In genomic region chr7:16183663-16184062, GRCm38 (mm10) we compare ENCODE assay signal across 8 mouse cellular contexts. TPM values are rescaled to one million over a fixed set of nuclear protein-coding genes. Genes with fewer than 3 reads are reported as not detected.
DNase-seq lines count a peak whose midpoint lies in the region; ATAC-seq and TF ChIP-seq lines count a peak whose summit lies in the region.

No protein-coding gene starts in this region.

- in situ Hi-C loops in ES-E14 (cut with MboI; ENCODE audit: low sequenced_read_pairs in 2 of 2, unreplicated experiment in 2 of 2): no loop called here

- H3K9ac ChIP-seq in ES-E14 (ENCODE audit: insufficient read depth, low read depth, low read length, poor library complexity, severe bottlenecking): no peak overlapping the region
- H3K9ac ChIP-seq in embryonic facial prominence, embryonic 11.5 days (replicated peaks; ENCODE audit: low read length): no peak overlapping the region
- no peak overlapping the region for H3K9ac ChIP-seq in liver, embryonic 13.5 days

- no peaks in the 10 kb centered on the region; a peak in 1 of 4 replicates for H3K4me1 ChIP-seq in ES-E14 (ENCODE audit: control insufficient read depth in 2 of 2, insufficient read depth in 2 of 2, low read length in 2 of 2, poor library complexity in 1 of 2)
- H3K4me1 ChIP-seq in embryonic facial prominence, embryonic 11.5 days (ENCODE audit: control insufficient read depth, insufficient read depth, low read length): no peaks in the 10 kb centered on the region
- no peaks in the 10 kb centered on the region for H3K4me1 ChIP-seq in liver, embryonic 13.5 days (replicated peaks)
- no peaks in the 10 kb centered on the region for H3K4me1 ChIP-seq in cerebellum, adult 2 months (ENCODE audit: control insufficient read depth, insufficient read depth, low read length)

- peak; percentile 71 to 76 for DNase-seq in heart, postnatal 14 days
- DNase-seq in heart, adult 9 months (ENCODE audit: low spot score in 2 of 2): no peak
- DNase-seq in ES-E14 (ENCODE audit: low read depth, low spot score): peak; percentile 49
- peak; percentile 81 for DNase-seq in embryonic facial prominence, embryonic 11.5 days (ENCODE audit: low spot score)
- peak; percentile 34 for DNase-seq in liver, embryonic 13.5 days
- peak; percentile 56 for DNase-seq in thymus, postnatal 25 days
- DNase-seq in cerebellum, adult 18-20 months: no peak
- no peak for DNase-seq in cerebellum, adult 2 months

- no peak for TF ChIP-seq CTCF in cerebellum, adult 2 months (IDR thresholded peaks at IDR 0.05; ENCODE audit: borderline replicate concordance, insufficient read depth, low read depth, low read length)

- no peak for TF ChIP-seq POLR2A in cerebellum, adult 2 months (IDR thresholded peaks at IDR 0.05; ENCODE audit: borderline replicate concordance, insufficient read depth, low read length)

- H3K4me3 ChIP-seq in ES-E14 (ENCODE audit: insufficient read depth in 1 of 2, low read depth in 1 of 2, low read length in 2 of 2, poor library complexity in 1 of 2, severe bottlenecking in 1 of 2): no peak overlapping the region
- H3K4me3 ChIP-seq in embryonic facial prominence, embryonic 11.5 days (ENCODE audit: low read depth, low read length): no peak overlapping the region
- no peak overlapping the region for H3K4me3 ChIP-seq in liver, embryonic 13.5 days (replicated peaks)
- H3K4me3 ChIP-seq in cerebellum, adult 2 months (replicated peaks; ENCODE audit: insufficient read depth, low read depth, low read length): no peak overlapping the region

- no peak overlapping the region for H3K27ac ChIP-seq in ES-E14 (ENCODE audit: insufficient read depth, low read depth, low read length, poor library complexity, severe bottlenecking)
- no peak overlapping the region for H3K27ac ChIP-seq in embryonic facial prominence, embryonic 11.5 days (replicated peaks; ENCODE audit: low read depth, low read length)
- no peak overlapping the region for H3K27ac ChIP-seq in liver, embryonic 13.5 days
- no peak overlapping the region for H3K27ac ChIP-seq in cerebellum, adult 2 months (ENCODE audit: insufficient read depth, low read length)

- intact Hi-C loops in heart, postnatal 14 days (cut with DNase I): loop anchor here (5.0 kb wide), 1 partner anchor 36 kb away; no protein-coding TSS in a partner anchor

- H3K36me3 ChIP-seq in ES-E14 (ENCODE audit: control insufficient read depth, insufficient read depth, low read length, poor library complexity, severe bottlenecking): no peaks in the 10 kb centered on the region
- H3K36me3 ChIP-seq in embryonic facial prominence, embryonic 11.5 days (replicated peaks; ENCODE audit: control insufficient read depth, insufficient read depth, low read depth, low read length): no peaks in the 10 kb centered on the region; the same call in 1 of the 2 replicates
- no peaks in the 10 kb centered on the region for H3K36me3 ChIP-seq in liver, embryonic 13.5 days

- H3K27me3 ChIP-seq in embryonic facial prominence, embryonic 11.5 days (ENCODE audit: control insufficient read depth, insufficient read depth, low read length): no peaks in the 10 kb centered on the region
- no peaks in the 10 kb centered on the region for H3K27me3 ChIP-seq in liver, embryonic 13.5 days
- H3K27me3 ChIP-seq in cerebellum, adult 2 months (ENCODE audit: control insufficient read depth, insufficient read depth, low read length): no peaks in the 10 kb centered on the region

- ATAC-seq in embryonic facial prominence, embryonic 11.5 days (replicated peaks; ENCODE audit: insufficient number of reproducible peaks, low FRiP score, low TSS enrichment, low read depth): no peak
- ATAC-seq in liver, embryonic 13.5 days (ENCODE audit: low read depth): no peak

- WGBS in embryonic facial prominence, embryonic 11.5 days: 21% methylated on average over 8 of the region's 8 CpGs
- WGBS in liver, embryonic 13.5 days (ENCODE audit: insufficient replicate concordance): 16% methylated on average over 8 of the region's 8 CpGs
- 41% methylated on average over 8 of the region's 8 CpGs for WGBS in cerebellum, adult 2 months

- H3K9me3 ChIP-seq in ES-E14 (ENCODE audit: control insufficient read depth, insufficient read depth, low read depth, low read length): no peaks in the 10 kb centered on the region
- H3K9me3 ChIP-seq in embryonic facial prominence, embryonic 11.5 days (replicated peaks; ENCODE audit: control insufficient read depth, low read length): no peaks in the 10 kb centered on the region
- no peaks in the 10 kb centered on the region for H3K9me3 ChIP-seq in liver, embryonic 13.5 days (replicated peaks)

- no peak overlapping the region for H3K4me2 ChIP-seq in embryonic facial prominence, embryonic 11.5 days (ENCODE audit: low read depth, low read length)
- no peak overlapping the region for H3K4me2 ChIP-seq in liver, embryonic 13.5 days

TF ChIP-seq in ES-E14, 5 proteins besides CTCF, POLR2A, EP300 and RAD21:
- TF ChIP-seq ZC3H11A (IDR thresholded peaks at IDR 0.05; ENCODE audit: borderline replicate concordance, low read depth, low read length) (no peak), HCFC1 (IDR thresholded peaks at IDR 0.05; ENCODE audit: borderline replicate concordance, insufficient read depth, low read length) (no peak), MAFK (IDR thresholded peaks at IDR 0.05; ENCODE audit: insufficient read depth, low read depth, low read length) (no peak), ZNF384 (IDR thresholded peaks at IDR 0.05; ENCODE audit: low read depth, low read length) (no peak), CHD2 (IDR thresholded peaks at IDR 0.05; ENCODE audit: low read depth, low read length) (no peak)
TF ChIP-seq in ES-E14: peak in this region for 0.

RNA-seq across cellular contexts. Expression of gene Meis3, which starts 8.8 kb away (rescaled TPM):
- 1 to 10 TPM; 3.8 to 5.4 TPM for total RNA-seq in heart, postnatal 14 days (2021)
- total RNA-seq in ES-E14 (2012; rRNA removed): 2.6 and 3.8 TPM in 2 replicates
- 34.0 and 47.1 TPM in 2 replicates for polyA plus RNA-seq in embryonic facial prominence, embryonic 11.5 days (2014; fragmentation: Nextera tagmentation; extraction: Ambion mirVana)
- 2.1 and 2.3 TPM in 2 replicates for polyA plus RNA-seq in liver, embryonic 13.5 days (2015; fragmentation: Nextera tagmentation; extraction: Ambion mirVana)
- polyA plus RNA-seq in cerebellum, adult 2 months (2012; rRNA removed): 93.5 and 94.2 TPM in 2 replicates

RNA-seq across cellular contexts. Expression of gene Dhx34, which starts 38.2 kb away (rescaled TPM):
- 10 to 100 TPM in 1 of 2 experiments, 1 to 10 TPM in 1; 8.7 to 11.1 TPM for total RNA-seq in heart, postnatal 14 days (2021)
- total RNA-seq in ES-E14 (2012; rRNA removed): 8.6 and 11.0 TPM in 2 replicates
- polyA plus RNA-seq in embryonic facial prominence, embryonic 11.5 days (2014; fragmentation: Nextera tagmentation; extraction: Ambion mirVana): 6.6 and 9.9 TPM in 2 replicates
- 6.0 and 6.4 TPM in 2 replicates for polyA plus RNA-seq in liver, embryonic 13.5 days (2015; fragmentation: Nextera tagmentation; extraction: Ambion mirVana)
- 11.7 and 13.3 TPM in 2 replicates for polyA plus RNA-seq in cerebellum, adult 2 months (2012; rRNA removed)

RNA-seq across cellular contexts. Expression of gene Slc8a2, which starts 54.0 kb away (rescaled TPM):
- under 1 TPM; 0.63 to 0.84 TPM for total RNA-seq in heart, postnatal 14 days (2021)
- total RNA-seq in ES-E14 (2012; rRNA removed): 3.1 and 7.8 TPM in 2 replicates
- 0.25 and 0.42 TPM in 2 replicates for polyA plus RNA-seq in embryonic facial prominence, embryonic 11.5 days (2014; fragmentation: Nextera tagmentation; extraction: Ambion mirVana)
- polyA plus RNA-seq in liver, embryonic 13.5 days (2015; fragmentation: Nextera tagmentation; extraction: Ambion mirVana): not detected in 2 replicates
- 84.6 and 116 TPM in 2 replicates for polyA plus RNA-seq in cerebellum, adult 2 months (2012; rRNA removed)

Comparison
In these comparisons a context has a peak if more than half of its experiments do, and no peak if none do; other contexts are left out.
1. DNase-seq: peak in heart, postnatal 14 days (2 of 2), ES-E14 (single experiment), embryonic facial prominence, embryonic 11.5 days (single experiment), liver, embryonic 13.5 days (single experiment) and thymus, postnatal 25 days (single experiment); none in heart, adult 9 months (0 of 2), cerebellum, adult 18-20 months (0 of 2) and cerebellum, adult 2 months (0 of 2).
2. RNA of gene Meis3, which starts 8.8 kb away (polyA plus RNA-seq): 93.5 to 94.2 TPM in cerebellum, adult 2 months and 34.0 to 47.1 TPM in embryonic facial prominence, embryonic 11.5 days; 2.1 to 2.3 TPM in liver, embryonic 13.5 days; every median in the first group is over 10 times any median in the second.
3. RNA of gene Slc8a2, which starts 54.0 kb away (polyA plus RNA-seq): 84.6 to 116 TPM in cerebellum, adult 2 months; 0.25 to 0.42 TPM in embryonic facial prominence, embryonic 11.5 days and not detected in liver, embryonic 13.5 days; every median in the first group is over 10 times any median in the second.